11 mouse cellular contexts compared by ENCODE assay signal in genomic region chr4:62978501-62978911, GRCm38 (mm10). TPM values are rescaled to one million over a fixed set of nuclear protein-coding genes. Genes with fewer than 3 reads are reported as not detected.
DNase-seq lines count a peak whose midpoint lies in the region; ATAC-seq lines count a peak whose summit lies in the region.
"Had no signal": no experiment of that assay in that cellular context is flagged by ENCODE, and none has a peak within 500 bp of the region (broad histone marks: within the 10 kb centered on the region; RNA-seq: fewer than 3 reads in every experiment).

No protein-coding gene starts in this region.

- H3K27ac ChIP-seq in liver, embryonic 11.5 days (ENCODE audit: low read depth, low read length): no peak overlapping the region
- H3K27ac ChIP-seq in hindbrain, embryonic 10.5 days: peak overlapping the region; percentile 19; the same call in 1 of the 2 replicates
- H3K27ac ChIP-seq in limb, embryonic 12.5 days: peak overlapping the region; percentile 46
- peak overlapping the region; percentile 54; the same call in 1 of the 2 replicates for H3K27ac ChIP-seq in stomach, embryonic 15.5 days
- H3K27ac ChIP-seq: kidney, postnatal 0 days; lung, embryonic 15.5 days had no signal

- no peaks in the 10 kb centered on the region for H3K9me3 ChIP-seq in liver, embryonic 11.5 days (ENCODE audit: control insufficient read depth, low read length)
- H3K9me3 ChIP-seq in hindbrain, embryonic 10.5 days: peaks cover 2% of the 10 kb centered on the region; the same call in 1 of the 2 replicates
- no peaks in the 10 kb centered on the region; the same call in 1 of the 2 replicates for H3K9me3 ChIP-seq in limb, embryonic 12.5 days
- no peaks in the 10 kb centered on the region for H3K9me3 ChIP-seq in stomach, embryonic 15.5 days
- H3K9me3 ChIP-seq: lung, embryonic 15.5 days had no signal

- no peak overlapping the region for H3K4me2 ChIP-seq in liver, embryonic 11.5 days
- peak overlapping the region; percentile 25; the same call in 1 of the 2 replicates for H3K4me2 ChIP-seq in limb, embryonic 12.5 days
- no peak overlapping the region for H3K4me2 ChIP-seq in stomach, embryonic 15.5 days
- H3K4me2 ChIP-seq: lung, embryonic 15.5 days had no signal

- no peaks in the 10 kb centered on the region for H3K36me3 ChIP-seq in liver, embryonic 11.5 days (ENCODE audit: control insufficient read depth, insufficient read depth, low read length)
- 0 out of 2 replicates have a peak, but pooled peaks cover 4% of the 10 kb centered on the region for H3K36me3 ChIP-seq in hindbrain, embryonic 10.5 days
- peaks cover 4% of the 10 kb centered on the region; the same call in 1 of the 2 replicates for H3K36me3 ChIP-seq in limb, embryonic 12.5 days
- no peaks in the 10 kb centered on the region for H3K36me3 ChIP-seq in stomach, embryonic 15.5 days
- H3K36me3 ChIP-seq: lung, embryonic 15.5 days had no signal

- peak; percentile 20 for DNase-seq in liver, embryonic 11.5 days (ENCODE audit: low spot score)
- DNase-seq in liver: no peak
- no peak for DNase-seq in hindbrain, embryonic 10.5 days (ENCODE audit: low spot score)
- DNase-seq in cerebellum, adult 18-20 months: no peak
- DNase-seq in thymus, postnatal 4 days: no peak
- DNase-seq: cerebellum, postnatal 36 days had no signal

- no peak for ATAC-seq in liver, embryonic 11.5 days (replicated peaks; ENCODE audit: low FRiP score)
- ATAC-seq in limb, embryonic 12.5 days (ENCODE audit: insufficient number of reproducible peaks, insufficient read depth, low FRiP score, low TSS enrichment, low read depth): peak; percentile 52; the same call in 1 of the 2 replicates
- ATAC-seq in stomach, embryonic 15.5 days (ENCODE audit: insufficient read depth, low FRiP score, low read depth): no peak

- H3K27me3 ChIP-seq in liver, embryonic 11.5 days (replicated peaks; ENCODE audit: control insufficient read depth, insufficient read depth, low read length): no peaks in the 10 kb centered on the region
- H3K27me3 ChIP-seq in hindbrain, embryonic 10.5 days (ENCODE audit: insufficient read depth, poor library complexity, severe bottlenecking): no peaks in the 10 kb centered on the region
- H3K27me3 ChIP-seq in limb, embryonic 12.5 days: no peaks in the 10 kb centered on the region
- no peaks in the 10 kb centered on the region for H3K27me3 ChIP-seq in stomach, embryonic 15.5 days (replicated peaks)
- H3K27me3 ChIP-seq: lung, embryonic 15.5 days had no signal

- no peak overlapping the region for H3K9ac ChIP-seq in liver, embryonic 11.5 days (ENCODE audit: low read depth, low read length)
- peak overlapping the region; percentile 5; the same call in 1 of the 2 replicates for H3K9ac ChIP-seq in limb, embryonic 12.5 days (replicated peaks)
- no peak overlapping the region for H3K9ac ChIP-seq in stomach, embryonic 15.5 days
- H3K9ac ChIP-seq: lung, embryonic 15.5 days had no signal

- no peaks in the 10 kb centered on the region; the same call in 1 of the 2 replicates for H3K4me1 ChIP-seq in liver, embryonic 11.5 days (replicated peaks; ENCODE audit: control insufficient read depth, insufficient read depth, low read length)
- peaks cover 25% of the 10 kb centered on the region for H3K4me1 ChIP-seq in hindbrain, embryonic 10.5 days (replicated peaks)
- peaks cover 42% of the 10 kb centered on the region for H3K4me1 ChIP-seq in limb, embryonic 12.5 days (replicated peaks)
- peaks cover 18% of the 10 kb centered on the region for H3K4me1 ChIP-seq in stomach, embryonic 15.5 days

- no peak overlapping the region for H3K4me3 ChIP-seq in liver, embryonic 11.5 days (ENCODE audit: low read depth, low read length)
- no peak overlapping the region for H3K4me3 ChIP-seq in hindbrain, embryonic 10.5 days
- no peak overlapping the region for H3K4me3 ChIP-seq in limb, embryonic 12.5 days (replicated peaks)
- no peak overlapping the region for H3K4me3 ChIP-seq in stomach, embryonic 15.5 days (replicated peaks)
- H3K4me3 ChIP-seq: erythroblast, embryonic 14.5 days; lung, embryonic 15.5 days had no signal

- WGBS in liver, embryonic 11.5 days: 76% methylated on average over 10 of the region's 10 CpGs
- 74% methylated on average over 10 of the region's 10 CpGs for WGBS in hindbrain, embryonic 10.5 days
- 27% methylated on average over 10 of the region's 10 CpGs for WGBS in limb, embryonic 12.5 days
- 41% methylated on average over 10 of the region's 10 CpGs for WGBS in stomach, embryonic 15.5 days

RNA-seq across cellular contexts. Expression of gene Zfp618, which starts 13.1 kb away (rescaled TPM):
- 9.8 and 12.9 TPM in 2 replicates for polyA plus RNA-seq in liver, embryonic 11.5 days (2014; fragmentation: Nextera tagmentation; extraction: Ambion mirVana)
- polyA plus RNA-seq in hindbrain, embryonic 10.5 days (2016; fragmentation: Nextera tagmentation; extraction: Ambion mirVana): 26.5 and 32.7 TPM in 2 replicates
- 46.1 and 47.5 TPM in 2 replicates for polyA plus RNA-seq in limb, embryonic 12.5 days (2016; fragmentation: Nextera tagmentation; extraction: Ambion mirVana)
- 17.0 and 21.2 TPM in 2 replicates for polyA plus RNA-seq in stomach, embryonic 15.5 days (2015; fragmentation: Nextera tagmentation; extraction: Ambion mirVana)
- polyA plus RNA-seq: erythroblast, embryonic 14.5 days had no signal
